Mouse (Mus musculus): ENCODE results near the gene Timmdc1. TPM values are rescaled to one million over a fixed set of nuclear protein-coding genes. Genes with fewer than 3 reads are reported as not detected.

The Timmdc1 gene
- polyA plus RNA-seq, 1 experiment from 2014 or later, result 23.1 TPM

- peak overlapping the region; percentile 86 for H3K4me3 ChIP-seq (replicated peaks; ENCODE audit: low read length)
- no peaks in the 10 kb centered on the region for H3K27me3 ChIP-seq (ENCODE audit: control insufficient read depth, insufficient read depth, low read length)
- H3K4me2 ChIP-seq (ENCODE audit: low read depth, low read length), result peak overlapping the region; percentile 80
- peak overlapping the region; percentile 96 for H3K27ac ChIP-seq (ENCODE audit: low read length)
- 43% methylated on average over 12 of the region's 12 CpGs for WGBS
- peak overlapping the region; percentile 98 for H3K9ac ChIP-seq (ENCODE audit: low read length)
- H3K4me1 ChIP-seq (ENCODE audit: control insufficient read depth, insufficient read depth, low read length), result 0 out of 2 replicates have a peak, but pooled peaks cover 6% of the 10 kb centered on the region
- ATAC-seq (ENCODE audit: insufficient read depth, low FRiP score), result no peak
- H3K36me3 ChIP-seq (ENCODE audit: control insufficient read depth, insufficient read depth, low read length), result peaks cover 12% of the 10 kb centered on the region
- no peaks in the 10 kb centered on the region for H3K9me3 ChIP-seq (replicated peaks; ENCODE audit: control insufficient read depth, low read length)
Measured at GRCm38 (mm10) chr16:38451421-38452205, 70.8 kb downstream of the Timmdc1 start.

GRCm38 (mm10) chr16:38450707-38451106, 71.8 kb downstream of the Timmdc1 start:
- H3K9me3 ChIP-seq (replicated peaks; ENCODE audit: control insufficient read depth, low read length), result no peaks in the 10 kb centered on the region
- WGBS, result 87% methylated on average over 7 of the region's 7 CpGs
- 0 out of 2 replicates have a peak, but pooled peaks cover 6% of the 10 kb centered on the region for H3K4me1 ChIP-seq (ENCODE audit: control insufficient read depth, insufficient read depth, low read length)
- H3K36me3 ChIP-seq (ENCODE audit: control insufficient read depth, insufficient read depth, low read length), result peaks cover 18% of the 10 kb centered on the region
- no peak overlapping the region for H3K4me3 ChIP-seq (replicated peaks; ENCODE audit: low read length)
- no peak for ATAC-seq (ENCODE audit: insufficient read depth, low FRiP score)
- no peak overlapping the region for H3K27ac ChIP-seq (ENCODE audit: low read length)
- H3K9ac ChIP-seq (ENCODE audit: low read length), result no peak overlapping the region
- no peak overlapping the region for H3K4me2 ChIP-seq (ENCODE audit: low read depth, low read length)
- H3K27me3 ChIP-seq (ENCODE audit: control insufficient read depth, insufficient read depth, low read length), result no peaks in the 10 kb centered on the region

DNA sequence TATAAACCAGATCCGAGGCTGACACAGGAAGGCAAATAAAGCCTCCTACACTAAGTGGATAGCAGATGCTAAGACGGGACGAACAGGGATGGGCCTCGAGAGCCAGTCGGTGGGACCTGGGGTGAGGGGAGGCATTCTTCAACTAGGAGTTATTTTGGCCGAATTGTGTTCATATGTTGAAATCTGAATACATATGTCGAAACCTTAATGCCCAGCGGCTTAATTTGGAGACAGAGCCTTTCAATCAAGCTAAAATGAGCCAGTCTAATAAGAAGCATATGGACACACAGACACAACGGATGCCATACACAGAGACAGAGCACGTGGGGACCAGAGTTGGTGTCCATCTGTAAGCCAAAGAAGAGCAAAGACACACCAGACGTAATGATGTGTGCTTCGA, 74.0 kb downstream of the Timmdc1 start:
- H3K27me3 ChIP-seq (ENCODE audit: control insufficient read depth, insufficient read depth, low read length), result no peaks in the 10 kb centered on the region
- no peak overlapping the region for H3K27ac ChIP-seq (ENCODE audit: low read length)
- no peak overlapping the region for H3K4me2 ChIP-seq (ENCODE audit: low read depth, low read length)
- H3K4me3 ChIP-seq (replicated peaks; ENCODE audit: low read length), result no peak overlapping the region
- no peaks in the 10 kb centered on the region for H3K9me3 ChIP-seq (replicated peaks; ENCODE audit: control insufficient read depth, low read length)
- no peak for ATAC-seq (ENCODE audit: insufficient read depth, low FRiP score)
- H3K4me1 ChIP-seq (ENCODE audit: control insufficient read depth, insufficient read depth, low read length), result 0 out of 2 replicates have a peak, but pooled peaks cover 6% of the 10 kb centered on the region
- peaks cover 34% of the 10 kb centered on the region for H3K36me3 ChIP-seq (ENCODE audit: control insufficient read depth, insufficient read depth, low read length)
- WGBS, result 90% methylated on average over 12 of the region's 12 CpGs
- H3K9ac ChIP-seq (ENCODE audit: low read length), result no peak overlapping the region

Other genes with a start within 250 kb of the Timmdc1 start
- gene Nr1i2, start 227.8 kb downstream of the Timmdc1 start, polyA plus RNA-seq (2015; fragmentation: Nextera tagmentation; extraction: Ambion mirVana), result 8.6 and 9.2 TPM in 2 replicates
- 0.15 TPM in 1 of 2 replicates, not detected in the other for gene Maats1, start 180.5 kb downstream of the Timmdc1 start, polyA plus RNA-seq (2015; fragmentation: Nextera tagmentation; extraction: Ambion mirVana)
- gene Cox17, start 175.7 kb downstream of the Timmdc1 start, polyA plus RNA-seq (2015; fragmentation: Nextera tagmentation; extraction: Ambion mirVana), result 151 and 186 TPM in 2 replicates
- gene Gm21987, start 175.6 kb downstream of the Timmdc1 start, polyA plus RNA-seq (2015; fragmentation: Nextera tagmentation; extraction: Ambion mirVana), result 0.52 and 0.90 TPM in 2 replicates
- gene Popdc2, start 160.5 kb downstream of the Timmdc1 start, polyA plus RNA-seq (2015; fragmentation: Nextera tagmentation; extraction: Ambion mirVana), result 12.3 and 16.2 TPM in 2 replicates
- 2.3 and 2.6 TPM in 2 replicates for gene Pla1a, start 89.5 kb downstream of the Timmdc1 start, polyA plus RNA-seq (2015; fragmentation: Nextera tagmentation; extraction: Ambion mirVana)
- 73.0 and 79.4 TPM in 2 replicates for gene Adprh, start 70.0 kb downstream of the Timmdc1 start, polyA plus RNA-seq (2015; fragmentation: Nextera tagmentation; extraction: Ambion mirVana)
- gene Cd80, start 67.1 kb downstream of the Timmdc1 start, polyA plus RNA-seq (2015; fragmentation: Nextera tagmentation; extraction: Ambion mirVana), result 0.66 and 0.86 TPM in 2 replicates
- 43.3 and 44.4 TPM in 2 replicates for gene Poglut1, start 27.6 kb upstream of the Timmdc1 start, polyA plus RNA-seq (2015; fragmentation: Nextera tagmentation; extraction: Ambion mirVana)
- 106 and 110 TPM in 2 replicates for gene Tmem39a, start 36.0 kb upstream of the Timmdc1 start, polyA plus RNA-seq (2015; fragmentation: Nextera tagmentation; extraction: Ambion mirVana)
- 8.8 and 10.9 TPM in 2 replicates for gene Arhgap31, start 190.6 kb upstream of the Timmdc1 start, polyA plus RNA-seq (2015; fragmentation: Nextera tagmentation; extraction: Ambion mirVana)
- gene B4galt4, start 219.6 kb upstream of the Timmdc1 start, polyA plus RNA-seq (2015; fragmentation: Nextera tagmentation; extraction: Ambion mirVana), result 20.8 TPM in 2 replicates